In genomic region chr16:10411764-10412746, GRCm38 (mm10) we compare ENCODE assay signal across 8 mouse cellular contexts. TPM values are rescaled to one million over a fixed set of nuclear protein-coding genes. Genes with fewer than 3 reads are reported as not detected.
DNase-seq lines count a peak whose midpoint lies in the region; ATAC-seq and TF ChIP-seq lines count a peak whose summit lies in the region.

Gene Nubp1 (plus strand): TSS chr16:10411948.

- peaks cover 27% of the 10 kb centered on the region for H3K4me1 ChIP-seq in erythroblast, embryonic 14.5 days (ENCODE audit: control insufficient read depth)
- peaks cover 7% of the 10 kb centered on the region for H3K4me1 ChIP-seq in heart, embryonic 12.5 days (replicated peaks)
- 0 out of 2 replicates have a peak, but pooled peaks cover 3% of the 10 kb centered on the region for H3K4me1 ChIP-seq in kidney, postnatal 0 days (replicated peaks; ENCODE audit: insufficient read depth, low read length)
- peaks cover 4% of the 10 kb centered on the region for H3K4me1 ChIP-seq in liver, embryonic 11.5 days (replicated peaks; ENCODE audit: control insufficient read depth, insufficient read depth, low read length)
- H3K4me1 ChIP-seq in stomach, embryonic 14.5 days (ENCODE audit: control insufficient read depth, insufficient read depth, low read length) = peaks cover 11% of the 10 kb centered on the region; the same call in 1 of the 2 replicates

- H3K79me2 ChIP-seq in C2C12 (ENCODE audit: control insufficient read depth, insufficient read depth) = peaks cover 24% of the 10 kb centered on the region

- peak; percentile 98 for DNase-seq in brain, embryonic 14.5 days (ENCODE audit: low read depth)
- DNase-seq in kidney, postnatal 0 days (ENCODE audit: low spot score) = peak; percentile 98
- peak; percentile 97 for DNase-seq in liver, embryonic 11.5 days (ENCODE audit: low spot score)
- DNase-seq in naive thymus-derived CD4-positive, alpha-beta T cell, adult 2 months (ENCODE audit: low read depth) = peak; percentile 91

- H3K27ac ChIP-seq in heart, embryonic 12.5 days (ENCODE audit: poor library complexity, severe bottlenecking) = peak within 1 kb of the TSS; percentile 78
- H3K27ac ChIP-seq in kidney, postnatal 0 days = peak within 1 kb of the TSS; percentile 92
- H3K27ac ChIP-seq in liver, embryonic 11.5 days (ENCODE audit: low read depth, low read length) = peak within 1 kb of the TSS; percentile 87
- H3K27ac ChIP-seq in stomach, embryonic 14.5 days (ENCODE audit: low read length) = peak within 1 kb of the TSS; percentile 93

- peak within 1 kb of the TSS; percentile 78 for H3K9ac ChIP-seq in heart, embryonic 12.5 days
- peak within 1 kb of the TSS; percentile 67 for H3K9ac ChIP-seq in kidney, postnatal 0 days (ENCODE audit: low read depth, low read length)
- H3K9ac ChIP-seq in liver, embryonic 11.5 days (ENCODE audit: low read depth, low read length) = peak within 1 kb of the TSS; percentile 80
- H3K9ac ChIP-seq in stomach, embryonic 14.5 days (replicated peaks; ENCODE audit: low read depth, low read length) = peak within 1 kb of the TSS; percentile 71

- no peak for TF ChIP-seq CTCF in C2C12 (IDR thresholded peaks at IDR 0.05; ENCODE audit: control insufficient read depth, insufficient read depth, insufficient read length)
- no peak for TF ChIP-seq CTCF in brain, embryonic 14.5 days (IDR thresholded peaks at IDR 0.05; ENCODE audit: borderline replicate concordance, extremely low read depth, insufficient read depth, insufficient read length)
- TF ChIP-seq CTCF in kidney, postnatal 0 days (IDR thresholded peaks at IDR 0.05; ENCODE audit: low read depth) = 0 out of 2 replicates have a peak, but pooled peaks have one; percentile 19

- H3K79me3 ChIP-seq in C2C12 (ENCODE audit: low read depth) = peaks cover 10% of the 10 kb centered on the region

- H3K9me3 ChIP-seq in erythroblast, embryonic 14.5 days (ENCODE audit: control insufficient read depth, low read length) = no peaks in the 10 kb centered on the region
- peaks cover 4% of the 10 kb centered on the region; the same call in 1 of the 2 replicates for H3K9me3 ChIP-seq in heart, embryonic 12.5 days (replicated peaks)
- no peaks in the 10 kb centered on the region for H3K9me3 ChIP-seq in kidney, postnatal 0 days (replicated peaks; ENCODE audit: low read length)
- H3K9me3 ChIP-seq in liver, embryonic 11.5 days (ENCODE audit: control insufficient read depth, low read length) = no peaks in the 10 kb centered on the region
- no peaks in the 10 kb centered on the region for H3K9me3 ChIP-seq in stomach, embryonic 14.5 days (ENCODE audit: control insufficient read depth, low read depth, low read length)

- peak; percentile 71 for TF ChIP-seq POLR2A in brain, embryonic 14.5 days (IDR thresholded peaks at IDR 0.05; ENCODE audit: borderline replicate concordance, extremely low read depth, insufficient read depth, insufficient read length, poor library complexity, severe bottlenecking)

- H3K36me3 ChIP-seq in C2C12 (ENCODE audit: control insufficient read depth, insufficient read depth) = peaks cover 37% of the 10 kb centered on the region
- peaks cover 44% of the 10 kb centered on the region for H3K36me3 ChIP-seq in erythroblast, embryonic 14.5 days (ENCODE audit: control insufficient read depth)
- peaks cover 37% of the 10 kb centered on the region for H3K36me3 ChIP-seq in heart, embryonic 12.5 days
- H3K36me3 ChIP-seq in kidney, postnatal 0 days (ENCODE audit: insufficient read depth, low read length) = peaks cover 20% of the 10 kb centered on the region
- H3K36me3 ChIP-seq in liver, embryonic 11.5 days (ENCODE audit: control insufficient read depth, insufficient read depth, low read length) = peaks cover 22% of the 10 kb centered on the region
- H3K36me3 ChIP-seq in stomach, embryonic 14.5 days (ENCODE audit: control insufficient read depth, insufficient read depth, low read length) = peaks cover 11% of the 10 kb centered on the region; the same call in 1 of the 2 replicates

- peak within 1 kb of the TSS; percentile 75 for H3ac ChIP-seq in C2C12 (ENCODE audit: control insufficient read depth, insufficient read length, low read depth)

- H3K4me3 ChIP-seq in C2C12 (ENCODE audit: insufficient read depth, poor library complexity, severe bottlenecking) = peak within 1 kb of the TSS; percentile 49
- peak within 1 kb of the TSS; percentile 84 for H3K4me3 ChIP-seq in erythroblast, embryonic 14.5 days (replicated peaks)
- peak within 1 kb of the TSS; percentile 69 for H3K4me3 ChIP-seq in heart, embryonic 12.5 days
- H3K4me3 ChIP-seq in kidney, postnatal 0 days (replicated peaks; ENCODE audit: low read depth, low read length) = peak within 1 kb of the TSS; percentile 55
- H3K4me3 ChIP-seq in liver, embryonic 11.5 days (ENCODE audit: low read depth, low read length) = peak within 1 kb of the TSS; percentile 71
- H3K4me3 ChIP-seq in stomach, embryonic 14.5 days (ENCODE audit: low read depth, low read length) = peak within 1 kb of the TSS; percentile 67

- 2% methylated on average over 56 of the region's 56 CpGs for WGBS in heart, embryonic 12.5 days
- 3% methylated on average over 56 of the region's 56 CpGs for WGBS in kidney, postnatal 0 days
- WGBS in liver, embryonic 11.5 days = 3% methylated on average over 56 of the region's 56 CpGs
- whole genome bisulfite sequencing in stomach, embryonic 14.5 days = 2% methylated on average over 56 of the region's 56 CpGs

- H3K4me2 ChIP-seq in heart, embryonic 12.5 days = peak within 1 kb of the TSS; percentile 83
- peak within 1 kb of the TSS; percentile 67 for H3K4me2 ChIP-seq in kidney, postnatal 0 days (ENCODE audit: low read length)
- peak within 1 kb of the TSS; percentile 79 for H3K4me2 ChIP-seq in liver, embryonic 11.5 days
- H3K4me2 ChIP-seq in stomach, embryonic 14.5 days (replicated peaks; ENCODE audit: low read depth, low read length) = peak within 1 kb of the TSS; percentile 71

- H3K27me3 ChIP-seq in C2C12 (ENCODE audit: control insufficient read depth, insufficient read depth, insufficient read length) = no peaks in the 10 kb centered on the region
- peaks cover 18% of the 10 kb centered on the region for H3K27me3 ChIP-seq in erythroblast, embryonic 14.5 days (ENCODE audit: control insufficient read depth)
- 0 out of 2 replicates have a peak, but pooled peaks cover 6% of the 10 kb centered on the region for H3K27me3 ChIP-seq in heart, embryonic 12.5 days (replicated peaks)
- H3K27me3 ChIP-seq in kidney, postnatal 0 days (ENCODE audit: insufficient read depth, low read length) = no peaks in the 10 kb centered on the region
- no peaks in the 10 kb centered on the region for H3K27me3 ChIP-seq in liver, embryonic 11.5 days (replicated peaks; ENCODE audit: control insufficient read depth, insufficient read depth, low read length)
- H3K27me3 ChIP-seq in stomach, embryonic 14.5 days (ENCODE audit: control insufficient read depth, insufficient read depth, low read length) = no peaks in the 10 kb centered on the region

- ATAC-seq in heart, embryonic 12.5 days (ENCODE audit: insufficient number of reproducible peaks, low FRiP score) = peak; percentile 95
- ATAC-seq in kidney, postnatal 0 days (replicated peaks; ENCODE audit: low FRiP score, low read depth) = peak; percentile 95
- peak; percentile 96 for ATAC-seq in liver, embryonic 11.5 days (replicated peaks; ENCODE audit: low FRiP score)
- ATAC-seq in stomach, embryonic 14.5 days (ENCODE audit: insufficient number of reproducible peaks, insufficient read depth, low FRiP score, low read depth) = peak; percentile 96

TF ChIP-seq in C2C12, 6 proteins besides CTCF, POLR2A, EP300 and RAD21:
- TF ChIP-seq CEBPB (IDR thresholded peaks at IDR 0.05; ENCODE audit: low read depth) (no peak), MAX (IDR thresholded peaks at IDR 0.05) (peak; percentile 83)

RNA-seq across cellular contexts. Expression of gene Nubp1, which starts in this region (rescaled TPM):
- polyA plus RNA-seq in C2C12 (2012; fragmentation: generic; extraction: Trizol) = 67.6 TPM
- polyA plus RNA-seq in brain, embryonic 14.5 days (2012; rRNA removed) = 43.1 and 50.7 TPM in 2 replicates
- 3.0 and 3.6 TPM in 2 replicates for polyA plus RNA-seq in erythroblast, embryonic 14.5 days (2012)
- polyA plus RNA-seq in heart, embryonic 12.5 days (2016; fragmentation: Nextera tagmentation; extraction: Ambion mirVana) = 37.9 and 41.6 TPM in 2 replicates
- 55.7 and 57.7 TPM in 2 replicates for polyA plus RNA-seq in kidney, postnatal 0 days (2015; fragmentation: Nextera tagmentation; extraction: Ambion mirVana)
- 69.9 and 78.0 TPM in 2 replicates for polyA plus RNA-seq in liver, embryonic 11.5 days (2014; fragmentation: Nextera tagmentation; extraction: Ambion mirVana)
- polyA plus RNA-seq in stomach, embryonic 14.5 days (2014; fragmentation: Nextera tagmentation; extraction: Ambion mirVana) = 56.1 and 59.1 TPM in 2 replicates

Comparison
In these comparisons a context has a peak if more than half of its experiments do, and no peak if none do; other contexts are left out.
1. Peak in every context shown above with its lines: DNase-seq, ATAC-seq, H3K4me3 ChIP-seq and H3K27ac ChIP-seq.